Mouse (Mus musculus) kidney, postnatal 25 days (tissue): ENCODE measurements at regions not wholly inside any gene's neighbourhood (a gene's known extent, or its start where the extent isn't known, plus 50 kb on each side); places are given as distances from the start of the nearest gene placed in this dataset.
"Not testable (repeated sequence)": the region's sequence is repeated elsewhere in the genome, so short reads cannot be mapped to it uniquely, and the experiment has no call there.

Source experiments
- DNase-seq, 2 experiments: peaks; one replicate each; pipeline ENCODE4 v3.0.0; 2021; ENCODE audit warnings: mixed read lengths in 2 of 2

GRCm38 (mm10) chr16:76958597-76959392 lies 54.7 kb upstream of the Usp25 start:
- peak in 1 of 2 experiments; percentile 27 for DNase-seq

GRCm38 (mm10) chr16:76957491-76957890 lies 56.0 kb upstream of the Usp25 start:
- no peak for DNase-seq

GRCm38 (mm10) chr16:76957090-76957489 lies 56.4 kb upstream of the Usp25 start:
- no peak for DNase-seq

GRCm38 (mm10) chr16:76950836-76951486 lies 62.5 kb upstream of the Usp25 start:
- no peak for DNase-seq

GRCm38 (mm10) chr16:76947011-76947410 lies 66.5 kb upstream of the Usp25 start:
- DNase-seq = no peak

GRCm38 (mm10) chr16:76938128-76938527 lies 75.4 kb upstream of the Usp25 start:
- no peak for DNase-seq

GRCm38 (mm10) chr16:76927901-76928300 lies 85.6 kb upstream of the Usp25 start:
- no peak for DNase-seq

GRCm38 (mm10) chr16:76920137-76920536 lies 93.4 kb upstream of the Usp25 start:
- not testable (repeated sequence) for DNase-seq

- DNase-seq = no peak
These were observed 94.9 kb upstream of the Usp25 start for GRCm38 (mm10) chr16:76918598-76918997.

- no peak for DNase-seq
These were observed 99.2 kb upstream of the Usp25 start for GRCm38 (mm10) chr16:76914311-76914710.

GRCm38 (mm10) chr16:76905205-76905996 lies 108.1 kb upstream of the Usp25 start:
- DNase-seq = peak in 1 of 2 experiments; percentile 6

- DNase-seq = peak in 1 of 2 experiments; percentile 70
These were observed 114.4 kb upstream of the Usp25 start for GRCm38 (mm10) chr16:76899083-76899482.

- DNase-seq = peak; percentile 64 to 73
These were observed 117.2 kb upstream of the Usp25 start for GRCm38 (mm10) chr16:76896305-76896704.

- DNase-seq = no peak
These were observed 117.7 kb upstream of the Usp25 start for GRCm38 (mm10) chr16:76895781-76896180.

- no peak for DNase-seq
These were observed 134.9 kb upstream of the Usp25 start for GRCm38 (mm10) chr16:76878576-76878975.

GRCm38 (mm10) chr16:76875397-76876018 lies 138.0 kb upstream of the Usp25 start:
- DNase-seq = no peak

GRCm38 (mm10) chr16:76866465-76866802 lies 147.1 kb upstream of the Usp25 start:
- no peak for DNase-seq

GRCm38 (mm10) chr16:76865731-76866464 lies 147.6 kb upstream of the Usp25 start:
- DNase-seq = peak; percentile 60 to 61

GRCm38 (mm10) chr16:76864392-76864791 lies 149.1 kb upstream of the Usp25 start:
- no peak for DNase-seq

- no peak for DNase-seq
These were observed 157.7 kb upstream of the Usp25 start for GRCm38 (mm10) chr16:76855797-76856196.

- DNase-seq = no peak
These were observed 162.1 kb upstream of the Usp25 start for GRCm38 (mm10) chr16:76851396-76851795.

GRCm38 (mm10) chr16:76837450-76837849 lies 176.1 kb upstream of the Usp25 start:
- no peak for DNase-seq
